8 mouse cellular contexts compared by ENCODE assay signal in the genomic region with DNA sequence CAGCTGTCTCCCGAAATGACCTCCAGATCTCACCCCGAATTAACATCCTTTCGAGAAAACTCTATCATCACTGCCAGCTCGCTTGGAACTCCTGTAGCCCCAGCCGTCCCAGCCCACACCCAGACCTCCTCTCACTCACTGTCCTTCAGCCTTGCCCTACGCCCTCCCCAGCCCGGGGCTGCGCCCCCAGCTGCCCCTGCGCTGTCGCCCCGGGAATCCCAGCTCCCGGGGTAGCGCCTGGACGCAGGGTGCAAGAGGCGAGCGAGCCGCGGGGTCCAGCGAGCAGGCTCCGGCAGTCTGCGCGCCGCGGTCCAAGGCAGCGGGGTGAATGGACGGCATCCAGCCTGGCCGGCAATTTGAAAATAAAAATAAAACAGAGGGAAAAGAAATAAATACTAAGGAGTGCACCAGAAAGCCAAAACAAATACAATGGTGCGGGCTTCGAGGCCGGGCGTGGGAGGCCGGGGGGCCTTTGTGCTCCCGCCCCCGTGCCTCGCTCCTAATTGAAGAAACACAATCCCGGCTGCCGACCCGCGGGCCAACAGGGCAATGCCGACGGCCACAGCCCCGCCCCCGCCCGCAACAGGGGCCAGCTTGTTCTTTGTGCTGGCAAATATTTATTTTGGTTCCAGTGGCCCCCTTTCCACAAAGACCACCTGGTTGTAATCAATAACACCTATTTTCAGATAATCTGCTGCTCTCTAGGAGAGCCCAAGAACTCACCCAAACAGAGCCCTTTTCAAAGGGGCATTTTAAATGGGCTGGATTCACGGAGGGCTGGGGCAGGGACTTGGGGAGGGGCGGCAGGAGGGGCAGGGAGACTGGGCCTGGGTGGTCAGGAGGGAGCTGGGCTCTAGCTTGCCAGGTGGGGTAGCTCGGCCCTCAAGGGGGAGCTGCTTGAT. TPM values are rescaled to one million over a fixed set of nuclear protein-coding genes. Genes with fewer than 3 reads are reported as not detected.
DNase-seq lines count a peak whose midpoint lies in the region; ATAC-seq and TF ChIP-seq lines count a peak whose summit lies in the region.

No protein-coding gene starts in this region.

- no peak overlapping the region for H3K27ac ChIP-seq in bone marrow macrophage, adult 2 months (ENCODE audit: insufficient read depth, low read depth, low read length)
- peak overlapping the region; percentile 65 for H3K27ac ChIP-seq in kidney, postnatal 0 days
- H3K27ac ChIP-seq in midbrain, embryonic 12.5 days (replicated peaks), result no peak overlapping the region

- peak overlapping the region; percentile 49; the same call in 1 of the 2 replicates for H3K9ac ChIP-seq in kidney, postnatal 0 days (ENCODE audit: low read depth, low read length)
- H3K9ac ChIP-seq in midbrain, embryonic 12.5 days (replicated peaks), result peak overlapping the region; percentile 63

- intact Hi-C loops in left cerebral cortex, postnatal 14 days (cut with DNase I), result loop anchor here (5.0 to 10.0 kb wide), 5 partner anchors 153 to 835 kb away; no protein-coding TSS in a partner anchor

- peak overlapping the region; percentile 3; the same call in 1 of the 2 replicates for H3K4me3 ChIP-seq in bone marrow macrophage, adult 2 months (ENCODE audit: insufficient read depth, low read length)
- H3K4me3 ChIP-seq in kidney, postnatal 0 days (replicated peaks; ENCODE audit: low read depth, low read length), result peak overlapping the region; percentile 41
- peak overlapping the region; percentile 50 for H3K4me3 ChIP-seq in midbrain, embryonic 12.5 days

- no peaks in the 10 kb centered on the region for H3K9me3 ChIP-seq in kidney, postnatal 0 days (replicated peaks; ENCODE audit: low read length)
- no peaks in the 10 kb centered on the region for H3K9me3 ChIP-seq in midbrain, embryonic 12.5 days

- H3K36me3 ChIP-seq in kidney, postnatal 0 days (ENCODE audit: insufficient read depth, low read length), result no peaks in the 10 kb centered on the region
- no peaks in the 10 kb centered on the region for H3K36me3 ChIP-seq in midbrain, embryonic 12.5 days

- H3K27me3 ChIP-seq in kidney, postnatal 0 days (ENCODE audit: insufficient read depth, low read length), result no peaks in the 10 kb centered on the region
- H3K27me3 ChIP-seq in midbrain, embryonic 12.5 days, result peaks cover 52% of the 10 kb centered on the region

- no peaks in the 10 kb centered on the region for H3K4me1 ChIP-seq in bone marrow macrophage, adult 2 months (ENCODE audit: control insufficient read depth, insufficient read depth, low read length)
- peaks cover 14% of the 10 kb centered on the region for H3K4me1 ChIP-seq in kidney, postnatal 0 days (replicated peaks; ENCODE audit: insufficient read depth, low read length)
- H3K4me1 ChIP-seq in midbrain, embryonic 12.5 days, result peaks cover 11% of the 10 kb centered on the region

- no peak for TF ChIP-seq POLR2A in bone marrow macrophage, adult 2 months (IDR thresholded peaks at IDR 0.05; ENCODE audit: borderline replicate concordance, low read depth, low read length)

- ATAC-seq in cerebellum, adult (ENCODE audit: insufficient number of reproducible peaks, low FRiP score, low TSS enrichment), result no peak
- peak; percentile 41; the same call in 1 of the 2 replicates for ATAC-seq in granulocyte monocyte progenitor cell, adult 5-6 weeks (replicated peaks; ENCODE audit: poor library complexity, severe bottlenecking)
- peak; percentile 41; the same call in 1 of the 2 replicates for ATAC-seq in kidney, postnatal 0 days (replicated peaks; ENCODE audit: low FRiP score, low read depth)
- ATAC-seq in midbrain, embryonic 12.5 days (ENCODE audit: low FRiP score, low read depth), result peak; percentile 59

- no peak for TF ChIP-seq CTCF in bone marrow macrophage, adult 2 months (IDR thresholded peaks at IDR 0.05; ENCODE audit: low read depth, low read length)
- no peak for TF ChIP-seq CTCF in kidney, postnatal 0 days (IDR thresholded peaks at IDR 0.05; ENCODE audit: low read depth)

- 2% methylated on average over 46 of the region's 47 CpGs for whole genome bisulfite sequencing in kidney, postnatal 0 days
- whole genome bisulfite sequencing in midbrain, embryonic 12.5 days, result under 1% methylated on average over 47 of the region's 47 CpGs

- H3K4me2 ChIP-seq in kidney, postnatal 0 days (ENCODE audit: low read length), result peak overlapping the region; percentile 79
- peak overlapping the region; percentile 95 for H3K4me2 ChIP-seq in midbrain, embryonic 12.5 days (replicated peaks)

- peak; percentile 20 to 28 for DNase-seq in cerebellum, postnatal 14 days
- DNase-seq in kidney, postnatal 0 days (ENCODE audit: low spot score), result peak; percentile 84
- DNase-seq in left cerebral cortex, postnatal 14 days (ENCODE audit: low spot score in 2 of 2), result no peak
- DNase-seq in thymus, postnatal 25 days, result no peak

RNA-seq across cellular contexts. Expression of gene Kcnj1, which starts 37.0 kb away (rescaled TPM):
- not detected in 2 replicates for polyA plus RNA-seq in bone marrow macrophage, adult 2 months (2012; ENCODE audit: insufficient read depth, insufficient read length, missing spikeins)
- not detected in 2 replicates for total RNA-seq in granulocyte monocyte progenitor cell, adult 5-6 weeks (2014; fragmentation: Nextera tagmentation)
- not detected in 2 replicates for total RNA-seq in granulocyte monocyte progenitor cell, adult 5-6 weeks (2017)
- 35.9 and 38.7 TPM in 2 replicates for polyA plus RNA-seq in kidney, postnatal 0 days (2015; fragmentation: Nextera tagmentation; extraction: Ambion mirVana)
- polyA plus RNA-seq in midbrain, embryonic 12.5 days (2016; fragmentation: Nextera tagmentation; extraction: Ambion mirVana), result not detected in 2 replicates
- not detected for total RNA-seq in left cerebral cortex, postnatal 14 days (2021)

Comparison
In these comparisons a context has a peak if more than half of its experiments do, and no peak if none do; other contexts are left out.
1. DNase-seq: peak in cerebellum, postnatal 14 days (2 of 2) and kidney, postnatal 0 days (single experiment); none in left cerebral cortex, postnatal 14 days (0 of 2) and thymus, postnatal 25 days (single experiment).
2. RNA of gene Kcnj1, which starts 37.0 kb away (polyA plus RNA-seq): 35.9 to 38.7 TPM in kidney, postnatal 0 days; not detected in bone marrow macrophage, adult 2 months and not detected in midbrain, embryonic 12.5 days; every median in the first group is over 10 times any median in the second.
3. Peak in every context shown above with its lines, with median percentiles within 50 percentile points of each other: H3K4me3 ChIP-seq.